Mouse (Mus musculus): Measurements from ENCODE around the gene Top1. TPM values are rescaled to one million over a fixed set of nuclear protein-coding genes. Genes with fewer than 3 reads are reported as not detected.
A peak's percentile ranks its signal among the peaks of the same experiment; 100 is the strongest.

Top1 gene
- polyA plus RNA-seq, 1 experiment from 2014 or later: 140 TPM

DNA sequence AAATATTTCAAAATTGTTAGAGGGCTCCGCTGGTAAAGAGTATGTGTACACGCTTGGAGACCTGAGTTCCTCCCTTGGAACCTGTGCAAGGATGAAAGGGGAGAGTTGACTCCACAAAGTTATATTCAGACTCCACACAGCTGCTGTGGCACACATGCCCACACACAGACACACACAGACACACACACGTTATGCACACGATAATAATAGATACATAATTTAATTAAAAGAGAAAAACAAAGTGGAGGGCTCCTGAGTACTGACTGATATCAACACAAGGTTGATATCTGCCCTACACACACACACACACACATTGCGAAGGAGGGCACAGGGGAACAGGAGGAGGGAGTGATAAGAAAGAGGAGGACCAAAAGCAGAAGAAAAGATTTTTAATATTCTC, 26.4 kb upstream of the Top1 start:
- H3K4me1 ChIP-seq (replicated peaks; ENCODE audit: control insufficient read depth, insufficient read depth, low read length): no peaks in the 10 kb centered on the region
- no peaks in the 10 kb centered on the region for H3K9me3 ChIP-seq (ENCODE audit: control insufficient read depth, low read length)
- 86% methylated on average over 5 of the region's 5 CpGs for WGBS
- no peaks in the 10 kb centered on the region for H3K36me3 ChIP-seq (ENCODE audit: control insufficient read depth, insufficient read depth, low read length)
- no peak overlapping the region for H3K4me3 ChIP-seq (ENCODE audit: low read depth, low read length)
- DNase-seq (ENCODE audit: low spot score): no peak
- no peaks in the 10 kb centered on the region for H3K27me3 ChIP-seq (ENCODE audit: control insufficient read depth, insufficient read depth, low read length)
- H3K9ac ChIP-seq (ENCODE audit: low read length): no peak overlapping the region
- no peak overlapping the region for H3K4me2 ChIP-seq (ENCODE audit: low read depth, low read length, severe bottlenecking)
- no peak for ATAC-seq (replicated peaks; ENCODE audit: low FRiP score)
- H3K27ac ChIP-seq (ENCODE audit: low read depth, low read length): no peak overlapping the region

DNA sequence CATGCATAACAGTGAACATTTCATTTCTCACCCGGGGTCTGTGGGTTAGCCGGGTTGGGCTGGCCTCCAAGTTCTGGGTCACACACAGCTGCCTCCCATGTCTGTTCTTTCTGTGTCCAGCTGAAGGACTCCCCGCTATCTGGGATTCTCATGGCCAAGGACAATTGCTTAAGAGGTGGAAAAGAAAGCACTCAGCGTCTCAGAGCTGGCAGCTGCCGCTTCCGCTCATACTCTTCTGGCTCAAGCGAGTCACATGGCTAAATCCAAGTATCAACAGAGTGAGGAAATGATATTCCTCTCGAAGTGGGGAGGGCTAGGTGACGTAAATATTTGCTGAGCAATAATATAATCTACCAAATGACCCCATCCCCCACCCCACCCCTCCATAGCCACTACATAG, 25.9 kb upstream of the Top1 start:
- no peaks in the 10 kb centered on the region for H3K36me3 ChIP-seq (ENCODE audit: control insufficient read depth, insufficient read depth, low read length)
- DNase-seq (ENCODE audit: low spot score) (no peak), ATAC-seq (replicated peaks; ENCODE audit: low FRiP score) (no peak)
- no peaks in the 10 kb centered on the region for H3K9me3 ChIP-seq (ENCODE audit: control insufficient read depth, low read length)
- no peak overlapping the region for H3K4me2 ChIP-seq (ENCODE audit: low read depth, low read length, severe bottlenecking)
- H3K27ac ChIP-seq (ENCODE audit: low read depth, low read length): no peak overlapping the region
- 83% methylated on average over 9 of the region's 9 CpGs for WGBS
- H3K4me1 ChIP-seq (replicated peaks; ENCODE audit: control insufficient read depth, insufficient read depth, low read length): no peaks in the 10 kb centered on the region
- H3K9ac ChIP-seq (ENCODE audit: low read length): no peak overlapping the region
- no peaks in the 10 kb centered on the region for H3K27me3 ChIP-seq (ENCODE audit: control insufficient read depth, insufficient read depth, low read length)
- H3K4me3 ChIP-seq (ENCODE audit: low read depth, low read length): no peak overlapping the region

DNA sequence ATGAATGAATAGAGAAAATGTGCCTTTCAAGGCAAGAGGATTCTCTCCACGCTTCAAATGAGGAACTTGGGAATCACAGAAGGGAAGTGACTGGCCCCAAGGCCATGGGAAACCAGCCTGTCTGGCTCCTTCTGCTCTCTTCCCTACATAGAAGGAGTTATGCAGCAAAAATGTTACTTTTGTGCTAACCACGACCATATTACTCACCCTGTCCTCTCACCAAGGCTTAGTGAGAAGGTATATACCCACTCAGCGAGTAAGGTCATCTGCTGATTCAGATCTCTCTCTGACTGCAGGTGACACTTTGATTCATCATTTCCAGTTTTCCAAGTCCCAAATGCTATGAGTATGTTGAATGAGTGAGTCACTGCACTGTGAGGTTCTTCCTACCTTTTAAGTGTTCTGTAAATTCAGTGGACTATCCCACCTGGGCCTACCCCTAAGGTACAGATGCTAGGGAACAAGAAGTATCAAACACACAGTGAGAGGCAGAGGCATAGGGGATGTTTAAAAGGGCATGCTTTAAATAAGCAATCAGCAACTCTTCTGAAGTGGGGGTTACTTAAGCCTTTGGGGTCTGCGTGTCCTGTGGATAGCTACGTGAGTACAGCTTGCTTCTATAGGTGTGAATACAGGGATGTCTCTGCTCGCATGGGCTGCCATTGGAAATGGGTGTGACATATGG, 25.3 kb upstream of the Top1 start:
- Histone ChIP-seq H3K4me1 (replicated peaks; ENCODE audit: control insufficient read depth, insufficient read depth, low read length) (no peaks in the 10 kb centered on the region), H3K27ac (ENCODE audit: low read depth, low read length) (no peak overlapping the region), H3K27me3 (ENCODE audit: control insufficient read depth, insufficient read depth, low read length) (no peaks in the 10 kb centered on the region), H3K9me3 (ENCODE audit: control insufficient read depth, low read length) (no peaks in the 10 kb centered on the region), H3K9ac (ENCODE audit: low read length) (no peak overlapping the region), H3K36me3 (ENCODE audit: control insufficient read depth, insufficient read depth, low read length) (no peaks in the 10 kb centered on the region), H3K4me3 (ENCODE audit: low read depth, low read length) (no peak overlapping the region), H3K4me2 (ENCODE audit: low read depth, low read length, severe bottlenecking) (no peak overlapping the region)
- WGBS: 85% methylated on average over 6 of the region's 6 CpGs
- DNase-seq (ENCODE audit: low spot score): no peak
- ATAC-seq (replicated peaks; ENCODE audit: low FRiP score): no peak

DNA sequence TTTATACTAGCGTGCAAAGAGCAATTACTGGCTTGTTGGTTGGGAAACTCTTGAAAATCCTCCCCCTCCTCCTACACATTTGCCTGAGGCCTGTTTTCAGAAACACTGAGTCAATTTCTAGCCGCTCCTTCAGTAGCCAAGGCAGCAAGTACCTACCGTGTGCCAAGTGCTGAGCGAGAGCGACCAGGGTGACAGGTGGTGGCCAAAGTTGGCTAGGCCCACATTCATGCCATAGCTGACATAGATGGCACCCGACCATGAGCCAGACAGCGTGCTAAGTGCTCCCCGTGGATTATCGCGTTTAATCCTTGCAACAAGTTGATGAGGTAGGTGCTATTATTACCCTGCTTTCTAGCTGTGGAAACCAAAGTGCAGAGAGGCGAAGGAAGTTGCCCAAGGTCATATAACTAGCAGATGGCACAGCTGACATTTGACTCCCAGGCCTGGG, 24.7 kb upstream of the Top1 start:
- Histone ChIP-seq H3K4me1 (replicated peaks; ENCODE audit: control insufficient read depth, insufficient read depth, low read length) (no peaks in the 10 kb centered on the region), H3K9ac (ENCODE audit: low read length) (no peak overlapping the region), H3K27me3 (ENCODE audit: control insufficient read depth, insufficient read depth, low read length) (no peaks in the 10 kb centered on the region), H3K4me2 (ENCODE audit: low read depth, low read length, severe bottlenecking) (no peak overlapping the region), H3K9me3 (ENCODE audit: control insufficient read depth, low read length) (no peaks in the 10 kb centered on the region), H3K36me3 (ENCODE audit: control insufficient read depth, insufficient read depth, low read length) (no peaks in the 10 kb centered on the region), H3K27ac (ENCODE audit: low read depth, low read length) (no peak overlapping the region), H3K4me3 (ENCODE audit: low read depth, low read length) (no peak overlapping the region)
- no peak for ATAC-seq (replicated peaks; ENCODE audit: low FRiP score)
- no peak for DNase-seq (ENCODE audit: low spot score)
- WGBS: 90% methylated on average over 11 of the region's 11 CpGs

DNA sequence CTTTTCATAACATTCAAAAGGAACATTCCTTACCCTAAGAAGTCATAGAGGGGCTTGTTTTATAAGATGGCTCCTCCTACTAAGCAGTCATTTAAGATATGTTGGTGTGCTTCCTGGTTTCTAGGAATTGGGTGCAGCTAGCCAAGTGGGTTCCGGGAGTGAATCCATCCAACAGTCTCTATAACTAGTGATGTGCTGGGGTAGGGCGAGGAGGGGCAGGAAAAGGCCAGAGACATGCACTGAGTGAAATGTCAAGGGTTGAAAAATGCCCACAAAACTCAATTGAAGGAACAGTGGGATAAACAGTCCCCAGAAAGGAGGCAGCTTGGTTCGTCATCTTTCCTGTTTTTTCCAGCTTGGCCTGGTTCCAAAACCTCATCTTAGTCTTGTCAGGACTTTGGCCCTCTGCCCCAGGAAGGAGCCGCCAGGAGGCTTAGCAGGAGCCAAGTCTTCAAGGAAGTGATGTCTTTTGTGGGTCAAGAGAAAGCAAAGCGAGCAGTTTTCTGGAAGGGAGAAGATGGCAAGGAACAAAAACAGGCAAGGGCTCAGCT, 24.0 kb upstream of the Top1 start:
- no peak for DNase-seq (ENCODE audit: low spot score)
- ATAC-seq (replicated peaks; ENCODE audit: low FRiP score): no peak
- no peaks in the 10 kb centered on the region for H3K36me3 ChIP-seq (ENCODE audit: control insufficient read depth, insufficient read depth, low read length)
- no peak overlapping the region for H3K27ac ChIP-seq (ENCODE audit: low read depth, low read length)
- no peak overlapping the region for H3K4me2 ChIP-seq (ENCODE audit: low read depth, low read length, severe bottlenecking)
- H3K4me3 ChIP-seq (ENCODE audit: low read depth, low read length): no peak overlapping the region
- H3K9ac ChIP-seq (ENCODE audit: low read length): no peak overlapping the region
- 85% methylated on average over 5 of the region's 5 CpGs for WGBS
- H3K27me3 ChIP-seq (ENCODE audit: control insufficient read depth, insufficient read depth, low read length): no peaks in the 10 kb centered on the region
- no peaks in the 10 kb centered on the region for H3K4me1 ChIP-seq (replicated peaks; ENCODE audit: control insufficient read depth, insufficient read depth, low read length)
- H3K9me3 ChIP-seq (ENCODE audit: control insufficient read depth, low read length): no peaks in the 10 kb centered on the region

- no peak for DNase-seq (ENCODE audit: low spot score)
- Histone ChIP-seq H3K36me3 (ENCODE audit: control insufficient read depth, insufficient read depth, low read length) (no peaks in the 10 kb centered on the region), H3K27me3 (ENCODE audit: control insufficient read depth, insufficient read depth, low read length) (no peaks in the 10 kb centered on the region), H3K4me1 (replicated peaks; ENCODE audit: control insufficient read depth, insufficient read depth, low read length) (no peaks in the 10 kb centered on the region), H3K4me2 (ENCODE audit: low read depth, low read length, severe bottlenecking) (no peak overlapping the region), H3K9me3 (ENCODE audit: control insufficient read depth, low read length) (no peaks in the 10 kb centered on the region), H3K9ac (ENCODE audit: low read length) (no peak overlapping the region), H3K4me3 (ENCODE audit: low read depth, low read length) (no peak overlapping the region), H3K27ac (ENCODE audit: low read depth, low read length) (no peak overlapping the region)
- 77% methylated on average over 3 of the region's 3 CpGs for WGBS
- no peak for ATAC-seq (replicated peaks; ENCODE audit: low FRiP score)
Observed at GRCm38 (mm10) chr2:160622646-160623045, 23.0 kb upstream of the Top1 start.

DNA sequence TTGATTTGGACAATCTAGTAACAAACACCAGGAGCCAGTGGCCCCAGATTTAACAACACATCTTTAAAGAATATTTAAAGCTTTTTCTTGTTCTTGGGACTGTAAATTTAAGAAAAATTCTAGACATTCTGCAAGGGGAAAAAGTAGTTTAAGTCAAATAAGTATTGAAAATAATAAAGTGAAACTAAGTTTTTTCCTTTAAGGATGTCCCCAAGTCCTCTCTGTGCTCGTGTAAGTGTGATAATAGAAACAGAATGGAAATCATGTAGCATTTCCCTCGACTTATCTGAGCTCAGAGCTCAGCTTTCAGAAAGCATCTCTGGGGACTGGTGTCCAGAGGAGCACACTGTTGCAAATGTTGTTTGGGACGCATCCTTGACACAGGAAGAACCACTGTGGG, 21.9 kb upstream of the Top1 start:
- no peaks in the 10 kb centered on the region for H3K9me3 ChIP-seq (ENCODE audit: control insufficient read depth, low read length)
- 80% methylated on average over 3 of the region's 3 CpGs for WGBS
- H3K4me3 ChIP-seq (ENCODE audit: low read depth, low read length): no peak overlapping the region
- DNase-seq (ENCODE audit: low spot score) (peak; percentile 1), ATAC-seq (replicated peaks; ENCODE audit: low FRiP score) (no peak)
- H3K27me3 ChIP-seq (ENCODE audit: control insufficient read depth, insufficient read depth, low read length): no peaks in the 10 kb centered on the region
- no peak overlapping the region for H3K9ac ChIP-seq (ENCODE audit: low read length)
- no peaks in the 10 kb centered on the region for H3K4me1 ChIP-seq (replicated peaks; ENCODE audit: control insufficient read depth, insufficient read depth, low read length)
- no peak overlapping the region for H3K27ac ChIP-seq (ENCODE audit: low read depth, low read length)
- no peaks in the 10 kb centered on the region for H3K36me3 ChIP-seq (ENCODE audit: control insufficient read depth, insufficient read depth, low read length)
- no peak overlapping the region for H3K4me2 ChIP-seq (ENCODE audit: low read depth, low read length, severe bottlenecking)

GRCm38 (mm10) chr2:160627207-160628025, 18.3 kb upstream of the Top1 start:
- no peaks in the 10 kb centered on the region for H3K36me3 ChIP-seq (ENCODE audit: control insufficient read depth, insufficient read depth, low read length)
- 90% methylated on average over 11 of the region's 11 CpGs for WGBS
- ATAC-seq (replicated peaks; ENCODE audit: low FRiP score): no peak

More at GRCm38 (mm10) chr2:160627207-160628025, 18.3 kb upstream of the Top1 start:
- Histone ChIP-seq H3K27ac (ENCODE audit: low read depth, low read length) (no peak overlapping the region), H3K4me1 (replicated peaks; ENCODE audit: control insufficient read depth, insufficient read depth, low read length) (no peaks in the 10 kb centered on the region), H3K4me3 (ENCODE audit: low read depth, low read length) (no peak overlapping the region), H3K9ac (ENCODE audit: low read length) (no peak overlapping the region), H3K4me2 (ENCODE audit: low read depth, low read length, severe bottlenecking) (no peak overlapping the region), H3K9me3 (ENCODE audit: control insufficient read depth, low read length) (no peaks in the 10 kb centered on the region), H3K27me3 (ENCODE audit: control insufficient read depth, insufficient read depth, low read length) (no peaks in the 10 kb centered on the region)
- no peak for DNase-seq (ENCODE audit: low spot score)

Data from forebrain, embryonic 11.5 days (tissue).